8 mouse cellular contexts compared by ENCODE assay signal in genomic region chr4:120615528-120616081, GRCm38 (mm10). TPM values are rescaled to one million over a fixed set of nuclear protein-coding genes. Genes with fewer than 3 reads are reported as not detected.
A peak's percentile ranks its signal among the peaks of the same experiment; 100 is the strongest.
DNase-seq lines count a peak whose midpoint lies in the region; ATAC-seq and TF ChIP-seq lines count a peak whose summit lies in the region.

No protein-coding gene starts in this region.

- H3K27me3 ChIP-seq in kidney, adult 2 months (replicated peaks; ENCODE audit: control insufficient read depth, insufficient read depth, low read length): no peaks in the 10 kb centered on the region
- H3K27me3 ChIP-seq in heart, embryonic 12.5 days (replicated peaks): no peaks in the 10 kb centered on the region

- no peak overlapping the region for H3K27ac ChIP-seq in kidney, adult 2 months (ENCODE audit: insufficient read depth, low read depth, low read length)
- peak overlapping the region; percentile 98 for H3K27ac ChIP-seq in heart, embryonic 12.5 days (ENCODE audit: poor library complexity, severe bottlenecking)

- H3K36me3 ChIP-seq in kidney, adult 2 months (ENCODE audit: control insufficient read depth, insufficient read depth, low read length): no peaks in the 10 kb centered on the region
- H3K36me3 ChIP-seq in heart, embryonic 12.5 days: no peaks in the 10 kb centered on the region

- peak overlapping the region; percentile 57 for H3K9ac ChIP-seq in heart, embryonic 12.5 days

- peak; percentile 49 for DNase-seq in kidney, adult 2 months
- no peak for DNase-seq in kidney, adult 18-20 months
- peak; percentile 67 for DNase-seq in embryo, embryonic 10 days (ENCODE audit: low spot score)
- DNase-seq in kidney, postnatal 4 days: peak; percentile 45 to 57
- peak; percentile 34 for DNase-seq in neural tube, embryonic 10.5 days (ENCODE audit: extremely low spot score, low spot score)
- peak; percentile 30 to 55 for DNase-seq in thymus, postnatal 36 days
- no peak for DNase-seq in layer of hippocampus, adult 8-10 months (ENCODE audit: low spot score in 2 of 2)

- TF ChIP-seq CTCF in kidney, adult 2 months (conservative IDR thresholded peaks at IDR 0.05; ENCODE audit: insufficient read depth, insufficient read length, low read depth, low read length): no peak

- H3K4me2 ChIP-seq in heart, embryonic 12.5 days: peak overlapping the region; percentile 27

- 0 out of 2 replicates have a peak, but pooled peaks cover 2% of the 10 kb centered on the region for H3K4me1 ChIP-seq in kidney, adult 2 months (ENCODE audit: control insufficient read depth, insufficient read depth, low read length)
- H3K4me1 ChIP-seq in heart, embryonic 12.5 days (replicated peaks): peaks cover 46% of the 10 kb centered on the region

- 58% methylated on average over 10 of the region's 10 CpGs for whole genome bisulfite sequencing in kidney, adult 2 months
- 26% methylated on average over 10 of the region's 10 CpGs for whole genome bisulfite sequencing in heart, embryonic 12.5 days

- TF ChIP-seq POLR2A in kidney, adult 2 months (IDR thresholded peaks at IDR 0.05; ENCODE audit: low read depth, low read length): no peak

- peak; percentile 51 for ATAC-seq in heart, embryonic 12.5 days (ENCODE audit: insufficient number of reproducible peaks, low FRiP score)

- H3K9me3 ChIP-seq in heart, embryonic 12.5 days (replicated peaks): no peaks in the 10 kb centered on the region

- H3K4me3 ChIP-seq in kidney, adult 2 months (ENCODE audit: insufficient read depth, low read depth, low read length): no peak overlapping the region
- no peak overlapping the region for H3K4me3 ChIP-seq in heart, embryonic 12.5 days

RNA-seq across cellular contexts. Expression of gene Gm8439, which starts 27.1 kb away (rescaled TPM):
- polyA plus RNA-seq in kidney, adult 2 months (2012; rRNA removed): not detected in 2 replicates
- not detected in 2 replicates for polyA plus RNA-seq in heart, embryonic 12.5 days (2016; fragmentation: Nextera tagmentation; extraction: Ambion mirVana)
- total RNA-seq in layer of hippocampus, adult 8-10 months (2022): not detected

RNA-seq across cellular contexts. Expression of gene Ctps, which starts 45.5 kb away (rescaled TPM):
- polyA plus RNA-seq in kidney, adult 2 months (2012; rRNA removed): 6.8 and 8.3 TPM in 2 replicates
- polyA plus RNA-seq in heart, embryonic 12.5 days (2016; fragmentation: Nextera tagmentation; extraction: Ambion mirVana): 119 and 122 TPM in 2 replicates
- 10 to 100 TPM; 33.3 to 35.5 (median 35.2) TPM for total RNA-seq in layer of hippocampus, adult 8-10 months (2022)

RNA-seq across cellular contexts. Expression of gene Cited4, which starts 50.8 kb away (rescaled TPM):
- 4.2 and 5.9 TPM in 2 replicates for polyA plus RNA-seq in kidney, adult 2 months (2012; rRNA removed)
- 41.2 and 43.6 TPM in 2 replicates for polyA plus RNA-seq in heart, embryonic 12.5 days (2016; fragmentation: Nextera tagmentation; extraction: Ambion mirVana)
- total RNA-seq in layer of hippocampus, adult 8-10 months (2022): 1 to 10 TPM; 1.5 to 3.7 (median 3.1) TPM

Comparison
In these comparisons a context has a peak if more than half of its experiments do, and no peak if none do; other contexts are left out.
1. DNase-seq: peak in kidney, adult 2 months (single experiment), embryo, embryonic 10 days (single experiment), kidney, postnatal 4 days (2 of 2), neural tube, embryonic 10.5 days (single experiment) and thymus, postnatal 36 days (2 of 2); none in kidney, adult 18-20 months (single experiment) and layer of hippocampus, adult 8-10 months (0 of 2).
2. RNA of gene Ctps, which starts 45.5 kb away (polyA plus RNA-seq): 119 to 122 TPM in heart, embryonic 12.5 days; 6.8 to 8.3 TPM in kidney, adult 2 months; every median in the first group is over 10 times any median in the second.